ENCODE assay signal across 46 mouse cellular contexts in genomic region chr4:63699749-63700148, GRCm38 (mm10). TPM values are rescaled to one million over a fixed set of nuclear protein-coding genes. Genes with fewer than 3 reads are reported as not detected.
"Had no signal": no experiment of that assay in that cellular context is flagged by ENCODE, and none has a peak within 500 bp of the region (broad histone marks: within the 10 kb centered on the region; RNA-seq: fewer than 3 reads in every experiment).

No protein-coding gene starts in this region.

- H3K27ac ChIP-seq: limb, embryonic 10.5 days; limb, embryonic 12.5 days; limb, embryonic 13.5 days; limb, embryonic 15.5 days; liver, embryonic 12.5 days; liver, embryonic 13.5 days; liver, embryonic 14.5 days; liver, embryonic 15.5 days; lung, embryonic 15.5 days; macrophage; midbrain, embryonic 10.5 days; midbrain, embryonic 12.5 days; midbrain, embryonic 13.5 days; midbrain, embryonic 15.5 days; neural tube, embryonic 12.5 days had no signal

- ATAC-seq: liver, embryonic 12.5 days; liver, postnatal 0 days; lung, postnatal 0 days; midbrain, embryonic 13.5 days; midbrain, embryonic 15.5 days; midbrain, embryonic 16.5 days had no signal

- H3K4me2 ChIP-seq: limb, embryonic 12.5 days; limb, embryonic 13.5 days; limb, embryonic 15.5 days; liver, embryonic 11.5 days; liver, embryonic 12.5 days; liver, embryonic 13.5 days; liver, embryonic 15.5 days; lung, embryonic 14.5 days; lung, embryonic 15.5 days; midbrain, embryonic 11.5 days; midbrain, embryonic 12.5 days; midbrain, embryonic 13.5 days; midbrain, embryonic 15.5 days; neural tube, embryonic 12.5 days had no signal

- H3K9me3 ChIP-seq: limb, embryonic 10.5 days; limb, embryonic 12.5 days; limb, embryonic 13.5 days; limb, embryonic 15.5 days; liver, embryonic 12.5 days; liver, embryonic 13.5 days; liver, embryonic 15.5 days; lung, embryonic 15.5 days; midbrain, embryonic 10.5 days; midbrain, embryonic 12.5 days; midbrain, embryonic 13.5 days; midbrain, embryonic 15.5 days; neural tube, embryonic 12.5 days had no signal

- H3K4me3 ChIP-seq: limb, embryonic 10.5 days; limb, embryonic 12.5 days; limb, embryonic 13.5 days; limb, embryonic 15.5 days; liver, embryonic 12.5 days; liver, embryonic 13.5 days; liver, embryonic 15.5 days; lung, embryonic 15.5 days; megakaryocyte, embryonic 14.5 days; midbrain, embryonic 10.5 days; midbrain, embryonic 12.5 days; midbrain, embryonic 13.5 days; midbrain, embryonic 15.5 days; myocyte; neural tube, embryonic 12.5 days had no signal

- H3K9ac ChIP-seq: limb, embryonic 12.5 days; limb, embryonic 13.5 days; limb, embryonic 15.5 days; liver, embryonic 12.5 days; liver, embryonic 13.5 days; liver, embryonic 14.5 days; liver, embryonic 15.5 days; liver, postnatal 0 days; lung, embryonic 14.5 days; lung, embryonic 15.5 days; midbrain, embryonic 12.5 days; midbrain, embryonic 13.5 days; midbrain, embryonic 15.5 days; neural tube, embryonic 12.5 days had no signal

- H3K36me3 ChIP-seq: limb, embryonic 10.5 days; limb, embryonic 12.5 days; limb, embryonic 13.5 days; limb, embryonic 15.5 days; liver, embryonic 12.5 days; liver, embryonic 13.5 days; liver, embryonic 15.5 days; lung, embryonic 15.5 days; midbrain, embryonic 10.5 days; midbrain, embryonic 12.5 days; midbrain, embryonic 13.5 days; midbrain, embryonic 15.5 days; neural tube, embryonic 12.5 days had no signal

- H3K27me3 ChIP-seq: limb, embryonic 12.5 days; limb, embryonic 13.5 days; liver, embryonic 12.5 days; liver, embryonic 13.5 days; liver, embryonic 15.5 days; lung, embryonic 15.5 days; megakaryocyte, embryonic 14.5 days; midbrain, embryonic 12.5 days; midbrain, embryonic 13.5 days; midbrain, embryonic 15.5 days; neural tube, embryonic 12.5 days had no signal

- H3K4me1 ChIP-seq: limb, embryonic 10.5 days; limb, embryonic 12.5 days; limb, embryonic 13.5 days; limb, embryonic 15.5 days; liver, embryonic 12.5 days; liver, embryonic 13.5 days; liver, embryonic 15.5 days; lung, embryonic 15.5 days; megakaryocyte, embryonic 14.5 days; midbrain, embryonic 10.5 days; midbrain, embryonic 12.5 days; midbrain, embryonic 13.5 days; midbrain, embryonic 15.5 days; neural tube, embryonic 12.5 days had no signal

- DNase-seq: left cerebral cortex, postnatal 4 days; liver; liver, embryonic 13.5 days; liver, postnatal 0 days; lung, adult 18-20 months; lung, adult 2 months; lung, embryonic 14.5 days; lung, postnatal 10 days; lung, postnatal 14 days; lung, postnatal 36 days; lung, postnatal 4 days; midbrain, embryonic 14.5 days had no signal

RNA-seq across cellular contexts. Expression of gene Gm11214, which starts 36.6 kb away (rescaled TPM):
- total RNA-seq: left cerebral cortex, adult 8-10 months; left cerebral cortex, postnatal 10 days; left cerebral cortex, postnatal 14 days; left cerebral cortex, postnatal 36 days; left cerebral cortex, postnatal 4 days; liver, adult 2 months; megakaryocyte, adult 5-6 weeks; megakaryocyte-erythroid progenitor cell, adult 5-6 weeks; midbrain, postnatal 0 days; monocyte, adult 5-6 weeks had no signal
- polyA plus RNA-seq: limb, embryonic 10.5 days; limb, embryonic 11.5 days; limb, embryonic 12.5 days; limb, embryonic 13.5 days; limb, embryonic 14.5 days; limb, embryonic 15.5 days; liver, adult 2 months; liver, embryonic 11.5 days; liver, embryonic 12.5 days; liver, embryonic 13.5 days; liver, embryonic 14.5 days; liver, embryonic 15.5 days; liver, embryonic 16.5 days; liver, postnatal 0 days; lung, adult 2 months; lung, embryonic 14.5 days; lung, embryonic 15.5 days; lung, embryonic 16.5 days; lung, postnatal 0 days; macrophage; midbrain, embryonic 10.5 days; midbrain, embryonic 11.5 days; midbrain, embryonic 12.5 days; midbrain, embryonic 13.5 days; midbrain, embryonic 14.5 days; midbrain, embryonic 15.5 days; midbrain, embryonic 16.5 days; midbrain, postnatal 0 days; myocyte; neural tube, embryonic 11.5 days; neural tube, embryonic 12.5 days had no signal

RNA-seq across cellular contexts. Expression of gene Tnfsf15, which starts 45.2 kb away (rescaled TPM):
- total RNA-seq: left cerebral cortex, postnatal 4 days; megakaryocyte-erythroid progenitor cell, adult 5-6 weeks; midbrain, postnatal 0 days; monocyte, adult 5-6 weeks had no signal
- polyA plus RNA-seq: limb, embryonic 10.5 days; limb, embryonic 11.5 days; limb, embryonic 12.5 days; liver, adult 2 months; liver, embryonic 12.5 days; liver, postnatal 0 days; midbrain, embryonic 10.5 days; midbrain, embryonic 11.5 days; midbrain, embryonic 13.5 days; midbrain, embryonic 14.5 days; midbrain, embryonic 15.5 days; midbrain, embryonic 16.5 days; midbrain, postnatal 0 days; neural tube, embryonic 11.5 days had no signal
